Mouse (Mus musculus) thymus, postnatal 0 days (tissue): ENCODE data around the gene Hmga1. TPM values are rescaled to one million over a fixed set of nuclear protein-coding genes. Genes with fewer than 3 reads are reported as not detected.

Experiments
- DNase-seq: peaks from one replicate; pipeline ENCODE4 v3.0.0-alpha.2; 2015; ENCODE audit warnings: low spot score
- polyA plus RNA-seq: library from polyadenylated mRNA; unstranded; fragments of >200 nt; fragmentation: Nextera tagmentation; extraction: Ambion mirVana; gene quantifications from 2 replicates; pipeline ENCODE4 v1.2.1, GENCODE M21; 2015

Gene Hmga1
- 356 and 471 TPM in 2 replicates for polyA plus RNA-seq

GRCm38 (mm10) chr17:27556315-27557011 is at the start of gene Hmga1:
Hmga1 (plus strand) TSS chr17:27556497.
- DNase-seq: peak; percentile 96

GRCm38 (mm10) chr17:27506871-27507590 is 49.3 kb upstream of the Hmga1 start:
- no peak for DNase-seq

GRCm38 (mm10) chr17:27507591-27507945 is 48.7 kb upstream of the Hmga1 start:
- no peak for DNase-seq

- no peak for DNase-seq
These were observed 48.3 kb upstream of the Hmga1 start for GRCm38 (mm10) chr17:27508002-27508401.

- no peak for DNase-seq
These were observed 47.8 kb upstream of the Hmga1 start for GRCm38 (mm10) chr17:27508513-27508912.

- DNase-seq: no peak
These were observed 47.2 kb upstream of the Hmga1 start for GRCm38 (mm10) chr17:27509056-27509455.

- no peak for DNase-seq
These were observed 45.8 kb upstream of the Hmga1 start for GRCm38 (mm10) chr17:27510258-27511124.

- DNase-seq: no peak
These were observed 45.1 kb upstream of the Hmga1 start for GRCm38 (mm10) chr17:27511125-27511735.

GRCm38 (mm10) chr17:27511865-27512618 is 44.3 kb upstream of the Hmga1 start:
- peak; percentile 22 for DNase-seq

GRCm38 (mm10) chr17:27512619-27513161 is 43.6 kb upstream of the Hmga1 start:
- DNase-seq: no peak

GRCm38 (mm10) chr17:27513279-27513915 is 42.9 kb upstream of the Hmga1 start:
- DNase-seq: peak; percentile 46

- DNase-seq: peak; percentile 52
These were observed 42.2 kb upstream of the Hmga1 start for GRCm38 (mm10) chr17:27513916-27514762.

GRCm38 (mm10) chr17:27518296-27518695 is 38.0 kb upstream of the Hmga1 start:
- no peak for DNase-seq

- DNase-seq: no peak
These were observed 37.3 kb upstream of the Hmga1 start for GRCm38 (mm10) chr17:27518700-27519595.

GRCm38 (mm10) chr17:27520557-27520956 is 35.7 kb upstream of the Hmga1 start:
- peak; percentile 66 for DNase-seq

- no peak for DNase-seq
These were observed 35.0 kb upstream of the Hmga1 start, which contains the start of gene Grm4 for GRCm38 (mm10) chr17:27521303-27521702. Grm4 (minus strand) TSS chr17:27521403.

GRCm38 (mm10) chr17:27523121-27523520 is 33.2 kb upstream of the Hmga1 start:
- DNase-seq: no peak

- no peak for DNase-seq
These were observed 29.1 kb upstream of the Hmga1 start for GRCm38 (mm10) chr17:27527188-27527587.
